Mouse (Mus musculus) cerebellum, adult 2 months (tissue): ENCODE measurements around the gene Galnt9. TPM values are rescaled to one million over a fixed set of nuclear protein-coding genes. Genes with fewer than 3 reads are reported as not detected.
A peak's percentile ranks its signal among the peaks of the same experiment; 100 is the strongest.

ENCODE experiments used
- DNase-seq, 2 experiments: peaks; one replicate each; pipeline ENCODE4 v3.0.0; 2021
- H3K27ac ChIP-seq: fragments of 200-500 bp; 2 replicates; pipeline ENCODE4 v1.5.1; 2012; ENCODE audit warnings: low read length, control low read depth, inconsistent platforms; ENCODE audit not compliant: insufficient read depth
- H3K27me3 ChIP-seq: fragments of 200-500 bp; 2 replicates; pipeline ENCODE4 v1.6.1; 2012; ENCODE audit warnings: inconsistent platforms, mild to moderate bottlenecking, low read length, moderate library complexity; ENCODE audit not compliant: control insufficient read depth, insufficient read depth
- H3K4me1 ChIP-seq: fragments of 200-500 bp; 2 replicates; pipeline ENCODE4 v1.6.1; 2011; ENCODE audit warnings: low read length; ENCODE audit not compliant: control insufficient read depth, insufficient read depth
- H3K4me3 ChIP-seq: fragments of 200-500 bp; replicated peaks from 2 replicates; pipeline ENCODE3; 2011; ENCODE audit warnings: mild to moderate bottlenecking, low read depth, low read length, control low read depth; ENCODE audit not compliant: insufficient read depth
- CTCF ChIP-seq: fragments of 200-500 bp; IDR thresholded peaks from 2 replicates; pipeline ENCODE4 v1.5.1; 2011; ENCODE audit warnings: low read depth, mild to moderate bottlenecking, control low read depth, low read length, moderate library complexity, borderline replicate concordance; ENCODE audit not compliant: insufficient read depth
- POLR2A ChIP-seq: fragments of 200-500 bp; IDR thresholded peaks from 2 replicates; pipeline ENCODE4 v1.6.1; 2011; ENCODE audit warnings: low read length, control low read depth, borderline replicate concordance; ENCODE audit not compliant: insufficient read depth
- WGBS: fragments of 180-500 bp; shearing (Covaris S2); methylation state at CpG from one replicate; pipeline ENCODE4 v1.1.7; 2018; 5-methylcytosine and 5-hydroxymethylcytosine counted together
- polyA plus RNA-seq: library from polyadenylated mRNA; depleted of rRNA; stranded (reverse); fragments of >200 nt; gene quantifications from 2 replicates; pipeline ENCODE4 v1.2.3, GENCODE M21; 2012; rRNA removed

Gene Galnt9
- polyA plus RNA-seq, 1 experiment = 102 TPM

GRCm38 (mm10) chr5:110652719-110653648 is 108.8 kb downstream of the Galnt9 start, which contains the start of the genes Noc4l and Ddx51:
TSS of gene Noc4l (minus strand) at chr5:110653417.
TSS of gene Ddx51 (plus strand) at chr5:110653451.
- no peak for TF ChIP-seq CTCF
- peak; percentile 87 for TF ChIP-seq POLR2A
- WGBS = under 1% methylated on average over 91 of the region's 91 CpGs
- Histone ChIP-seq H3K4me1 (peaks cover 3% of the 10 kb centered on the region), H3K27ac (no peak within 1 kb of the TSS), H3K4me3 (peak within 1 kb of the TSS; percentile 86), H3K27me3 (no peaks in the 10 kb centered on the region)
- peak; percentile 93 to 95 for DNase-seq

- no peak for DNase-seq
- TF ChIP-seq POLR2A = no peak
- TF ChIP-seq CTCF = no peak
- H3K27me3 ChIP-seq = no peaks in the 10 kb centered on the region
- no peak overlapping the region for H3K27ac ChIP-seq
- under 1% methylated on average over 36 of the region's 37 CpGs for WGBS
- H3K4me3 ChIP-seq = peak overlapping the region; percentile 86
- peaks cover 3% of the 10 kb centered on the region for H3K4me1 ChIP-seq
These were observed 109.5 kb downstream of the Galnt9 start for GRCm38 (mm10) chr5:110653686-110654085.

GRCm38 (mm10) chr5:110659682-110660081 is 115.5 kb downstream of the Galnt9 start:
- no peaks in the 10 kb centered on the region for H3K27me3 ChIP-seq
- no peaks in the 10 kb centered on the region for H3K4me1 ChIP-seq
- DNase-seq = no peak
- H3K4me3 ChIP-seq = no peak overlapping the region
- TF ChIP-seq CTCF = no peak
- TF ChIP-seq POLR2A = no peak
- H3K27ac ChIP-seq = no peak overlapping the region

- Histone ChIP-seq H3K27ac (no peak overlapping the region), H3K4me3 (no peak overlapping the region), H3K4me1 (no peaks in the 10 kb centered on the region), H3K27me3 (no peaks in the 10 kb centered on the region)
- WGBS = 76% methylated on average over 2 of the region's 2 CpGs
- DNase-seq = no peak
- TF ChIP-seq CTCF (no peak), POLR2A (no peak)
These were observed 119.9 kb downstream of the Galnt9 start for GRCm38 (mm10) chr5:110664041-110664440.

GRCm38 (mm10) chr5:110664750-110665269 is 120.7 kb downstream of the Galnt9 start:
- WGBS = 95% methylated on average over 2 of the region's 2 CpGs
- no peak overlapping the region for H3K27ac ChIP-seq
- no peak for TF ChIP-seq CTCF
- TF ChIP-seq POLR2A = no peak
- no peak overlapping the region for H3K4me3 ChIP-seq
- H3K4me1 ChIP-seq = no peaks in the 10 kb centered on the region
- H3K27me3 ChIP-seq = no peaks in the 10 kb centered on the region
- DNase-seq = no peak

- no peak overlapping the region for H3K27ac ChIP-seq
- DNase-seq = no peak
- H3K27me3 ChIP-seq = no peaks in the 10 kb centered on the region
- no peaks in the 10 kb centered on the region for H3K4me1 ChIP-seq
- TF ChIP-seq CTCF = no peak
- TF ChIP-seq POLR2A = no peak
- WGBS = 11% methylated on average over 6 of the region's 6 CpGs
- H3K4me3 ChIP-seq = no peak overlapping the region
These were observed 121.4 kb downstream of the Galnt9 start for GRCm38 (mm10) chr5:110665486-110666121.

Other genes starting within 250 kb of the Galnt9 start
- 0.26 and 0.32 TPM in 2 replicates for gene P2rx2, start 201.1 kb upstream of the Galnt9 start, polyA plus RNA-seq
- not detected in 2 replicates for gene Lrcol1, start 199.6 kb upstream of the Galnt9 start, polyA plus RNA-seq
- gene Fbrsl1, start 95.9 kb upstream of the Galnt9 start, polyA plus RNA-seq = 65.4 and 72.7 TPM in 2 replicates
- gene Noc4l, start 109.1 kb downstream of the Galnt9 start, polyA plus RNA-seq = 37.3 and 38.3 TPM in 2 replicates
- 20.8 and 25.2 TPM in 2 replicates for gene Ddx51, start 109.1 kb downstream of the Galnt9 start, polyA plus RNA-seq
- 36.4 and 43.1 TPM in 2 replicates for gene Ep400, start 226.4 kb downstream of the Galnt9 start, polyA plus RNA-seq
- gene Pus1, start 236.3 kb downstream of the Galnt9 start, polyA plus RNA-seq = 26.5 and 28.8 TPM in 2 replicates